Mouse (Mus musculus) heart, embryonic 14.5 days (tissue): ENCODE results near the gene Rnf121. TPM values are rescaled to one million over a fixed set of nuclear protein-coding genes. Genes with fewer than 3 reads are reported as not detected.
A peak's percentile ranks its signal among the peaks of the same experiment; 100 is the strongest.

ENCODE experiments used
- ATAC-seq: fragments of 200-750 bp; cut with Nextera tagmentation; 2 replicates; pipeline ENCODE4 v1.8.0; 2017; ENCODE audit warnings: low read depth, moderate TSS enrichment; ENCODE audit not compliant: insufficient number of reproducible peaks, insufficient read depth, low FRiP score
- H3K27ac ChIP-seq, 2 experiments: fragments of 200-500 bp in 1 of 2; fragments of 300-500 bp in 1 of 2; sonication (generic) in 1 of 2; replicated peaks in 1 of 2; 2 replicates each; pipeline ENCODE4 v1.5.1; 2012 to 2014; ENCODE audit warnings: low read depth in 2 of 2, low read length in 2 of 2, control low read depth in 1 of 2, mild to moderate bottlenecking in 1 of 2, mixed read lengths in 1 of 2; ENCODE audit not compliant: control insufficient read depth in 1 of 2, insufficient read depth in 1 of 2
- H3K27me3 ChIP-seq: fragments of 300-500 bp; sonication (generic); 2 replicates; pipeline ENCODE4 v1.6.1; 2014; ENCODE audit warnings: mild to moderate bottlenecking, low read length, control low read depth; ENCODE audit not compliant: control insufficient read depth, insufficient read depth
- H3K36me3 ChIP-seq: fragments of 300-500 bp; sonication (generic); 2 replicates; pipeline ENCODE4 v1.6.1; 2014; ENCODE audit warnings: mild to moderate bottlenecking, control low read depth, low read length, mixed read lengths; ENCODE audit not compliant: control insufficient read depth, insufficient read depth
- H3K4me1 ChIP-seq, 2 experiments: fragments of 200-500 bp in 1 of 2; fragments of 300-500 bp in 1 of 2; sonication (generic) in 1 of 2; 2 replicates each; pipeline ENCODE4 v1.6.1; 2012 to 2014; ENCODE audit warnings: low read length in 2 of 2, control low read depth in 1 of 2, mixed read lengths in 1 of 2; ENCODE audit not compliant: control insufficient read depth in 2 of 2, insufficient read depth in 2 of 2
- H3K4me2 ChIP-seq: fragments of 300-500 bp; sonication (generic); 2 replicates; pipeline ENCODE4 v1.6.1; 2014; ENCODE audit warnings: mild to moderate bottlenecking, low read length
- H3K4me3 ChIP-seq, 2 experiments: fragments of 200-500 bp in 1 of 2; fragments of 300-500 bp in 1 of 2; sonication (generic) in 1 of 2; 2 replicates each; pipeline ENCODE4 v1.5.1; 2012 to 2014; ENCODE audit warnings: low read length in 2 of 2, mild to moderate bottlenecking in 2 of 2, control low read depth in 1 of 2, low read depth in 1 of 2, moderate library complexity in 1 of 2; ENCODE audit not compliant: control insufficient read depth in 1 of 2, insufficient read depth in 1 of 2
- H3K9ac ChIP-seq: fragments of 300-500 bp; sonication (generic); 2 replicates; pipeline ENCODE4 v1.6.1; 2014; ENCODE audit warnings: mild to moderate bottlenecking, low read length
- H3K9me3 ChIP-seq: fragments of 300-500 bp; sonication (generic); 2 replicates; pipeline ENCODE4 v1.6.1; 2016; ENCODE audit warnings: low read length, control low read depth; ENCODE audit not compliant: control insufficient read depth
- WGBS: fragments of 180-500 bp; shearing (Covaris S2); extraction: QIAGEN DNeasy Blood & Tissue Kit; methylation state at CpG from one replicate; pipeline ENCODE4 v1.1.7; 2014; 5-methylcytosine and 5-hydroxymethylcytosine counted together
- polyA plus RNA-seq: library from polyadenylated mRNA; unstranded; fragments of >200 nt; fragmentation: Nextera tagmentation; extraction: Ambion mirVana; gene quantifications from 2 replicates; pipeline ENCODE4 v1.2.1, GENCODE M21; 2014

The Rnf121 gene
- polyA plus RNA-seq, 1 experiment from 2014 or later: 16.9 TPM

DNA sequence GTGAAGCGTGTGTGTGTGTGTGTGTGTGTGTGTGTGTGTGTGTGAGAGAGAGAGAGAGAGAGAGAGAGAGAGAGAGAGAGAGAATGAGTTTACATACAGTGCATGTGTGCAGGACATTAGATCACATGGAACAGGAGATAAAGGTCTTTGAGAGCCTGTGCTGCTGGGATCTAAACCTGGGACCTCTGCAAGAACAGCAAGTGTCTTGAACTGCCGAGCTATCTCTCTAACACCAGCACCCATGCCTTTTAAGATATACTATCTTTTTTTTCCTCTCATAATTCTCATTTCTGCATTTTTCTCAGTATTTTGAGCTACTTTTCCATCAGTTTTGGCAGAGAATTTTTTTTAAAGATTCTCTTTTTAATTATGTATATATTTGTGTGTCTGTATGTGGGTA is 38.3 kb upstream of the Rnf121 start:
- no peak overlapping the region for H3K4me3 ChIP-seq
- peaks cover 39 to 43% of the 10 kb centered on the region in 2 experiments for H3K4me1 ChIP-seq
- 43% methylated on average over 2 of the region's 2 CpGs for WGBS
- no peaks in the 10 kb centered on the region for H3K9me3 ChIP-seq
- H3K27ac ChIP-seq: no peak overlapping the region
- H3K4me2 ChIP-seq: no peak overlapping the region
- ATAC-seq: no peak
- H3K36me3 ChIP-seq: no peaks in the 10 kb centered on the region
- H3K27me3 ChIP-seq: no peaks in the 10 kb centered on the region
- H3K9ac ChIP-seq: no peak overlapping the region

DNA sequence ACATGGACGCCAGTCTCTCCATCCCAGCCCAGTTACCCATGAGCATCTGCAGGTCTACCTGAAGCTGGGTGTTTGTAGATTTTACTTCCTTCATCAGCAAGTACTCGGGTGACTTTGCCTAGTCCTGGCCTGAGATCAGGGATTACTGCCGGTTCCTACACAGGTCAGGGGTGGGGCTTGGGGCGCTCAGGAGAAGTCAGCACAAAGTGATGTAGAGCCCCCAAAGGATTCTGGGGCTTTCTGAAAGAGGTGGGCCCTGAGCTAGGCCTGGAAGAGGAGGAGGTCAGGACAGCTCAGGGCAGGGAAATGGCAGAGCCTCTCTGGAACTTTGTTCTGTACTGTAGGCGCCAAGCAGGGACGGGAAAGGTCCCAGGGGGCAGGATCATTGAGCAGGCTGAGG is 37.4 kb upstream of the Rnf121 start:
- H3K4me3 ChIP-seq: no peak overlapping the region
- no peaks in the 10 kb centered on the region for H3K27me3 ChIP-seq
- H3K4me2 ChIP-seq: no peak overlapping the region
- 45% methylated on average over 6 of the region's 6 CpGs for WGBS
- H3K9ac ChIP-seq: no peak overlapping the region
- no peaks in the 10 kb centered on the region for H3K9me3 ChIP-seq
- H3K4me1 ChIP-seq: peaks cover 39 to 43% of the 10 kb centered on the region in 2 experiments
- H3K27ac ChIP-seq: peak overlapping the region in 1 of 2 experiments; percentile 16; a peak in 1 of 4 replicates
- ATAC-seq: no peak
- no peaks in the 10 kb centered on the region for H3K36me3 ChIP-seq

DNA sequence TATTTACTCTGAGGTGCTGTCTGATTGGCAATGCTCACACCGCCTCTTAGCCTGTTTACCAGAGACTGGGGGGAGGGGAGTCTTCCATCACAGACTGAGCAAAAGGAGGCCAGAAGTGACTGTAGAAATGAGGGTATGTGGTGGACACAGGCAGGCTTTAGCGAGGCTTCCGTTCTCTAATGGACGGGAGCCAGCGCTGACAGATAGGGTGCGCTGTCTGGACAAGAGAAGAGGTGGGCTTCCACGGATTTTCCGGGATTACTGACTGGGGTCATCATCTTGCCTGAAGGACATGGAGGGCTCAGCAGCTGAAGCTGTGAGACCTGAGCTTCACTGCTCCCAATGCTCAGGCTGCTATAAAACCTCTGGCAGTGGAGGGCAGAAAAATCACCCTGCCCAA is 37.0 kb upstream of the Rnf121 start:
- Histone ChIP-seq H3K27me3 (no peaks in the 10 kb centered on the region), H3K4me3 (no peak overlapping the region), H3K4me2 (no peak overlapping the region), H3K36me3 (no peaks in the 10 kb centered on the region), H3K9me3 (no peaks in the 10 kb centered on the region), H3K27ac (no peak overlapping the region; a peak in 1 of 4 replicates), H3K9ac (no peak overlapping the region; the same call in 1 of the 2 replicates), H3K4me1 (peaks cover 39 to 43% of the 10 kb centered on the region in 2 experiments)
- WGBS: 41% methylated on average over 8 of the region's 8 CpGs
- ATAC-seq: no peak

GRCm38 (mm10) chr7:102101487-102101886 is 36.2 kb upstream of the Rnf121 start, which contains the start of gene Art1:
Gene Art1, plus strand, starts transcription at chr7:102101743.
- H3K4me3 ChIP-seq: 0 out of 4 replicates have a peak within 1 kb of the TSS, but pooled peaks of 1 of the 2 experiments have one; percentile 30
- peaks cover 32 to 35% of the 10 kb centered on the region in 2 experiments for H3K4me1 ChIP-seq
- peak within 1 kb of the TSS; percentile 75 for H3K4me2 ChIP-seq
- peak within 1 kb of the TSS; percentile 11; the same call in 1 of the 2 replicates for H3K9ac ChIP-seq
- no peak for ATAC-seq
- no peaks in the 10 kb centered on the region for H3K9me3 ChIP-seq
- H3K27me3 ChIP-seq: no peaks in the 10 kb centered on the region
- 40% methylated on average over 5 of the region's 5 CpGs for WGBS
- peak within 1 kb of the TSS in 1 of 2 experiments; percentile 24; a peak in 1 of 4 replicates for H3K27ac ChIP-seq
- H3K36me3 ChIP-seq: no peaks in the 10 kb centered on the region

DNA sequence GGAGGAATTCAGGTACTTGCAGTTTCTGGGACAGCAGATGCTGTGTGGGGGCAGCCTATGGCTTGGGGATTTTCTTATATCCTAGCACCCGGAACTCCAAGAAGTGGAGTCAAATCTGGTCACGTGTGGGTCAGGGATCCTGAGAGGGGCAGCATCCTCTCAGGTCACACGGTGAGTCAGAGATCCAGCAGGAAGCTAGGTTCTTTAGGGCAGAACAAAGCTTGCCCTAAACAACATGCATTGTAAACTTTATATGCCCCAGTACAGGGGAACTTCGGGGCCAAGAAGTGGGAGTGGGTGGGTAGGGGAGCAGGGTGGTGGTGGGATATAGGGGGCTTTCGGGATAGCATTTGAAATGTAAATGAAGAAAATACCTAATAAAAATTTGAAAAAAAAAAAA is 35.6 kb upstream of the Rnf121 start:
- WGBS: 61% methylated on average over 5 of the region's 5 CpGs
- Histone ChIP-seq H3K27ac (0 out of 4 replicates have a peak overlapping the region, but pooled peaks of 1 of the 2 experiments have one; percentile 24), H3K4me1 (peaks cover 29 to 33% of the 10 kb centered on the region in 2 experiments), H3K36me3 (0 out of 2 replicates have a peak, but pooled peaks cover 2% of the 10 kb centered on the region), H3K9ac (peak overlapping the region; percentile 11; the same call in 1 of the 2 replicates), H3K9me3 (no peaks in the 10 kb centered on the region), H3K27me3 (no peaks in the 10 kb centered on the region), H3K4me3 (no peak overlapping the region), H3K4me2 (peak overlapping the region; percentile 75; the same call in 1 of the 2 replicates)
- no peak for ATAC-seq

GRCm38 (mm10) chr7:102099760-102100661 is 34.7 kb upstream of the Rnf121 start:
- Histone ChIP-seq H3K4me2 (peak overlapping the region; percentile 75), H3K27ac (peak overlapping the region; percentile 2 to 24; a peak in 1 of 4 replicates), H3K27me3 (no peaks in the 10 kb centered on the region), H3K9ac (peak overlapping the region; percentile 44), H3K4me1 (peaks cover 29 to 33% of the 10 kb centered on the region in 2 experiments), H3K4me3 (peak overlapping the region; percentile 30 to 31), H3K36me3 (0 out of 2 replicates have a peak, but pooled peaks cover 6% of the 10 kb centered on the region), H3K9me3 (no peaks in the 10 kb centered on the region)
- WGBS: 2% methylated on average over 30 of the region's 30 CpGs
- ATAC-seq: peak; percentile 54

DNA sequence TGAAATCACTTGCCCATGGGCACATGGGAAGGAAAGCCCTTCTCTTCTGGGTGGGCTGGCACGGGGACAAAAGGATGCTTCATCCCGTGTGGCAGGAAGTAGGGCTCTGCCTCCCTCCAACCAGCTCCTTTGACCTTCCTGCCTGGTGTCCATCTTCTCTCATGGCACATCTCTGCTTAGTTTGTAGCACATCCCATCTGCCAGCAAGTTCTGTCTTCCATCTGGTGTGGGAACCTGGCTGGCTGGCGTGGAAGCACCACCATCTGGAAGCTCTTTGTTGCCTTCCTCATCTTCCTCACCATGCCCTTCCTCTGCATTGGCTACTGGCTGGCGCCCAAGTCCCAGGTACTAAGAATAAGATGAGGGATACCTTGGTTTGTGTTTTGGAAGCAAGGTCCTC is 22.1 kb upstream of the Rnf121 start:
- Histone ChIP-seq H3K9me3 (0 out of 2 replicates have a peak, but pooled peaks cover 5% of the 10 kb centered on the region), H3K4me2 (no peak overlapping the region), H3K9ac (no peak overlapping the region), H3K4me3 (no peak overlapping the region), H3K36me3 (peaks cover 57% of the 10 kb centered on the region), H3K4me1 (no peaks in the 10 kb centered on the region), H3K27me3 (no peaks in the 10 kb centered on the region), H3K27ac (no peak overlapping the region)
- no peak for ATAC-seq
- 85% methylated on average over 4 of the region's 4 CpGs for WGBS
